Mouse (Mus musculus) lung, postnatal 0 days (tissue): ENCODE data around the gene Mcts1. TPM values are rescaled to one million over a fixed set of nuclear protein-coding genes. Genes with fewer than 3 reads are reported as not detected.

Experiments
- ATAC-seq: fragments of 200-750 bp; cut with Nextera tagmentation; 2 replicates; pipeline ENCODE4 v1.8.0; 2017; ENCODE audit warnings: moderate library complexity
- DNase-seq: peaks from one replicate; pipeline ENCODE4 v3.0.0-alpha.2; 2016; ENCODE audit warnings: low spot score
- H3K27ac ChIP-seq: fragments of 300-500 bp; sonication (generic); 2 replicates; pipeline ENCODE4 v1.5.1; 2014; ENCODE audit warnings: antibody characterized with exemption, mild to moderate bottlenecking, low read length, mixed read lengths
- H3K27me3 ChIP-seq: fragments of 300-500 bp; sonication (generic); replicated peaks from 2 replicates; pipeline ENCODE4 v1.6.1; 2014; ENCODE audit warnings: low read length, mixed read lengths; ENCODE audit not compliant: insufficient read depth
- H3K36me3 ChIP-seq: fragments of 300-500 bp; sonication (generic); 2 replicates; pipeline ENCODE4 v1.6.1; 2014; ENCODE audit warnings: low read length, mixed read lengths; ENCODE audit not compliant: insufficient read depth
- H3K4me1 ChIP-seq: fragments of 300-500 bp; sonication (generic); 2 replicates; pipeline ENCODE4 v1.6.1; 2014; ENCODE audit warnings: antibody characterized with exemption, low read depth, low read length, mixed read lengths; ENCODE audit not compliant: insufficient read depth
- H3K4me2 ChIP-seq: fragments of 300-500 bp; sonication (generic); replicated peaks from 2 replicates; pipeline ENCODE4 v1.6.1; 2014; ENCODE audit warnings: low read depth, mild to moderate bottlenecking, low read length, moderate library complexity, mixed read lengths
- H3K4me3 ChIP-seq: fragments of 300-500 bp; sonication (generic); 2 replicates; pipeline ENCODE4 v1.5.1; 2014; ENCODE audit warnings: low read depth, low read length
- H3K9ac ChIP-seq: fragments of 300-500 bp; sonication (generic); replicated peaks from 2 replicates; pipeline ENCODE4 v1.6.1; 2014; ENCODE audit warnings: low read depth, mild to moderate bottlenecking
- H3K9me3 ChIP-seq: fragments of 300-500 bp; sonication (generic); 2 replicates; pipeline ENCODE4 v1.6.1; 2016; ENCODE audit warnings: low read length, mixed read lengths
- CTCF ChIP-seq: IDR thresholded peaks from 2 replicates; pipeline ENCODE4 v1.5.1; 2016; ENCODE audit warnings: antibody characterized with exemption, mild to moderate bottlenecking
- EP300 ChIP-seq: IDR thresholded peaks from 2 replicates; pipeline ENCODE4 v1.6.1; 2016; ENCODE audit warnings: antibody characterized with exemption, mild to moderate bottlenecking, control low read depth
- WGBS: fragments of 180-500 bp; shearing (Covaris S2); extraction: QIAGEN DNeasy Blood & Tissue Kit; methylation state at CpG from one replicate; pipeline ENCODE4 v1.1.7; 2014; 5-methylcytosine and 5-hydroxymethylcytosine counted together
- polyA plus RNA-seq: library from polyadenylated mRNA; unstranded; fragments of >200 nt; fragmentation: Nextera tagmentation; extraction: Ambion mirVana; gene quantifications from 2 replicates; pipeline ENCODE4 v1.2.1, GENCODE M21; 2015

The Mcts1 gene
- polyA plus RNA-seq, 1 experiment from 2014 or later, result 80.1 TPM

DNA sequence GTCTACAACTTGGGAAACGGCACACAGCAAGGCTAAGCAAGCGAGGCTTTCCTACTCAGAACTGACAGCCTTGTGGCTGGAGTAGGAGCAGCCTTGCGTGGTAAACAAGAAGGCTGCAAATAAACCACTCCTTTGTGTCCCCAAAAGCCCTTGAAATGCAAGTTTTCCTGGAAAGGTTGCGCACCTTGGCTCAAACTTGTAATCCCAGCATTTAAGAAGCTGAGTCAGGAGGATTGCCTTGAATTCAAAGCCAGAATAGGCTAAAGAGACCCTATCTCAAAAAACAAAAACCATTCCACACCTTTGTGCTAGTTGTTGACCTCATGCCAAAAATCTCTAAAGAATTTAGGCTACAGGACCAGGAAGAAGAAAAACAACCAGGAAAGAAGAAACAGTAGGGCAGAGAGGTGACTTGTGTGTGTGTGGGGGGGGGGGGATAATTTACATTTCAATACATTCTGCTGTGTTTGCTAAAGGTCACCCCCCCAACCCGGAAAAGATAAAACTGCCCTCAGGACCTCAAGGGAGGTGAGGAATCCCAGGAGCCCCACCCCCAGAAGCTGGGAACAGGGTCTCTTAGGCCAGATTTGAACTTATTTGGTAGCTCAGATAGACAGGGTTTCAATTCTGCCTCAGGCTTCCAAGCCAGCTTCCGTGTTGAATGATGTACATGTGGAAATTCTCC lies 33.7 kb upstream of the Mcts1 start:
- DNase-seq (no peak), ATAC-seq (no peak)
- WGBS, result 67% methylated on average over 6 of the region's 6 CpGs
- no peak for TF ChIP-seq EP300
- no peak for TF ChIP-seq CTCF
- no peaks in the 10 kb centered on the region for H3K27me3 ChIP-seq
- no peaks in the 10 kb centered on the region for H3K36me3 ChIP-seq
- no peaks in the 10 kb centered on the region for H3K4me1 ChIP-seq
- no peak overlapping the region for H3K9ac ChIP-seq
- H3K9me3 ChIP-seq, result no peaks in the 10 kb centered on the region
- no peak overlapping the region for H3K4me3 ChIP-seq
- H3K4me2 ChIP-seq, result no peak overlapping the region
- H3K27ac ChIP-seq, result no peak overlapping the region

DNA sequence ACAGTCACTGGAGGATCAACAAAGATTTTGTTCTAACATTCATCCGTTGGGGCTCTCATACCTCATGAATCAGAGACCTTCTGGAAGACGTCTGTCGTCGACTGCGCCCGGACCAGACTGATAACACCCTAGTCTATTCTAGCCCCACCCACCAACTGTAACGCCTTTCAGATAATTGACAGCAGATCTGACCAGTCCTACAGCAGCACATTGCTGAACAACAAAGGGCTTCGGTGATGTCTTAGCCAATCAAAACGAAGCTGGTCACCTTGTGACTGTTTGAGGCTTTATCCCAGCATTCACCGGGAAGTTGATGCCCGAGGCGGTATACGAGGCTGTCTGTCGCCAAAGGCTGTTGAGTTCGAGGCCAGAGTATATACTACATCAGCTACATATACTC lies 24.3 kb upstream of the Mcts1 start, which contains the start of gene Cul4b:
TSS of gene Cul4b (minus strand) at position 119 of the 400 bp plus-strand sequence.
- H3K36me3 ChIP-seq, result no peaks in the 10 kb centered on the region
- H3K4me1 ChIP-seq, result no peaks in the 10 kb centered on the region
- no peak for ATAC-seq
- no peak within 1 kb of the TSS for H3K4me3 ChIP-seq
- DNase-seq, result no peak
- H3K9ac ChIP-seq, result no peak within 1 kb of the TSS
- no peaks in the 10 kb centered on the region for H3K9me3 ChIP-seq
- H3K27me3 ChIP-seq, result no peaks in the 10 kb centered on the region
- WGBS, result 79% methylated on average over 15 of the region's 15 CpGs
- no peak within 1 kb of the TSS for H3K27ac ChIP-seq
- TF ChIP-seq CTCF (no peak), EP300 (no peak)
- H3K4me2 ChIP-seq, result no peak within 1 kb of the TSS

DNA sequence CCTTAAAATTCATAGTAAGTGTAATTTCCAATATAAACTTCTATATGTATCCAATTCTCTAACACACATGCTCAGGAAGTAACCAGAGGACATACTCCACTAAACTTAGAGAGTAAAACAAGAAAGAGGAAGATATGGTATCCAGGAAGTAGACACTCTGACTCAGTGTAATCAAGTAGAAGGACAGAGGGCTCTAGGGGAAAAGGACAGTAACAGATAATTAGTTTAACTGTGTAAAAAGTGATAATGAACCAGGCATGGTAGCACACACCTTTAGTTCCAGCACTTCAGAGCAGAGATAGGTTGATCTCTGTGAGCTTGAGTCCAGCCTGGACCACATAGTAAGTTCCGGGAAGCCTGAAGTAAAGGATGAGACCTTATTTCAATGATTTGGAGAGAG lies 19.2 kb upstream of the Mcts1 start:
- no peaks in the 10 kb centered on the region for H3K27me3 ChIP-seq
- WGBS, result 92% methylated on average over 1 of the region's 1 CpGs
- no peak for ATAC-seq
- H3K27ac ChIP-seq, result no peak overlapping the region
- H3K4me1 ChIP-seq, result no peaks in the 10 kb centered on the region
- H3K4me2 ChIP-seq, result no peak overlapping the region
- no peak for DNase-seq
- H3K36me3 ChIP-seq, result no peaks in the 10 kb centered on the region
- H3K4me3 ChIP-seq, result no peak overlapping the region
- H3K9me3 ChIP-seq, result no peaks in the 10 kb centered on the region
- H3K9ac ChIP-seq, result no peak overlapping the region
- TF ChIP-seq CTCF (no peak), EP300 (no peak)

DNA sequence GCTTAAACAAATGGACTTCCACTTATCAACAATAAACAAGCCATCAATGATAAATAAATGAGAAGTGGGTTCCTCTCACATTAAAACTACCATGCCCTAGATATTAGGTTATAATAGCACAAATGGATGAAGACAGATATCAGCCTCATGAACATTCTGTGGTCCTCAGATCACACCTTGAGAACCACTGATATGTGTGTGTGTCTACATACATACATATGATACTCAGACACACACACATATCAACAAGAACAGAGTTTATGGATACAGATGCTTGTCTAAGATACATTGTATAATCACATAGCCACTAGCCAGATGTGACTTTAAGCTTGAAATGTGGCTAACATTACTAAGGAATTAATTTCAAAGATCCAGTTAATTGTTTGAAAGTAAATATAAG lies 17.1 kb upstream of the Mcts1 start:
- no peak overlapping the region for H3K9ac ChIP-seq
- H3K4me2 ChIP-seq, result no peak overlapping the region
- H3K36me3 ChIP-seq, result no peaks in the 10 kb centered on the region
- no peaks in the 10 kb centered on the region for H3K27me3 ChIP-seq
- H3K27ac ChIP-seq, result no peak overlapping the region
- H3K4me1 ChIP-seq, result no peaks in the 10 kb centered on the region
- no peak for DNase-seq
- no peaks in the 10 kb centered on the region for H3K9me3 ChIP-seq
- TF ChIP-seq EP300, result no peak
- no peak for TF ChIP-seq CTCF
- no peak overlapping the region for H3K4me3 ChIP-seq
- ATAC-seq, result no peak

DNA sequence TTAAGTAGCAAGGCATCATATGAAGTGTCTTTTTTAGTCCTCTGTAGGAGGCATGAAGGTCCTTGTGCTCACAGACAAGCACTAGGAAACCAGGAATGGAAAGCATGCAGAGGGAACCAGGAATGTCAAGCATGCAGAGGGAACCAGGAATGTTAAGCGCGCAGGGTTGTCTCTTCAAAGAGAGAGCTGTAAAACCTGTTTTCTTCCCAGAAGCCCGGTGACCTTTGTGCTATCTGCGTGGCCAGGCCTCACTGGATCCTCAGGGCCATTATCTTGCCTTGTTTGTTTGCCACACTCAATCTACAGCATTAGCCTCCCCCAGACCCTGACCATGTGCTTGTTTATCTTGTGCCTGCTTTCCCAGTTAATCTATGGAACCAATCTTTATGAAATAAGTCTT lies 10.6 kb upstream of the Mcts1 start:
- no peaks in the 10 kb centered on the region for H3K9me3 ChIP-seq
- WGBS, result 43% methylated on average over 4 of the region's 4 CpGs
- H3K4me2 ChIP-seq, result no peak overlapping the region
- H3K36me3 ChIP-seq, result no peaks in the 10 kb centered on the region
- DNase-seq (peak; percentile 28), ATAC-seq (peak; percentile 68)
- H3K27ac ChIP-seq, result no peak overlapping the region
- no peak overlapping the region for H3K4me3 ChIP-seq
- no peaks in the 10 kb centered on the region for H3K27me3 ChIP-seq
- no peaks in the 10 kb centered on the region for H3K4me1 ChIP-seq
- TF ChIP-seq CTCF (no peak), EP300 (peak; percentile 71)
- H3K9ac ChIP-seq, result no peak overlapping the region

DNA sequence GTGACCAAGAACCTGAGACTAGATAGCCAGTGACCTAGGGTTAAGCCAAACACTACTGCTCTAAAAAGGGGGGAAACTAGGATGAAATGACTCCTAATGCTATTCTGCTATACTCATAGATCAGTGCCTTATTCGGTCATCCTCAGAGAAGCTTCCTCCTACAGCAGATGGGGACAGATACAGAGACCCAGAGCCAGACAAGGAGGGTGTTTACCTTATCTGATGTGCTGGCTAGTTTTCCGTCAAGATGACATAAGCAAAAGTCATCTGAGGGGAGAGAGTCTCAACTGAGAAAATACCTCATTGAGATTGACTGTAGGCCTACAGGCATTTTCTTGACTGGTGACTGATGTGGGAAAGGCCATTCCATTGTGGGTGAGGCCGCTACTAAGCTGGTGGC lies 8.6 kb upstream of the Mcts1 start:
- Histone ChIP-seq H3K9ac (no peak overlapping the region), H3K27ac (no peak overlapping the region), H3K36me3 (no peaks in the 10 kb centered on the region), H3K4me2 (no peak overlapping the region), H3K27me3 (no peaks in the 10 kb centered on the region), H3K4me1 (no peaks in the 10 kb centered on the region), H3K9me3 (no peaks in the 10 kb centered on the region), H3K4me3 (no peak overlapping the region)
- no peak for TF ChIP-seq CTCF
- no peak for TF ChIP-seq EP300
- ATAC-seq (no peak), DNase-seq (no peak)
- WGBS, result 85% methylated on average over 3 of the region's 3 CpGs
